Mouse (Mus musculus): ENCODE measurements around the gene Nemp1.

DNA sequence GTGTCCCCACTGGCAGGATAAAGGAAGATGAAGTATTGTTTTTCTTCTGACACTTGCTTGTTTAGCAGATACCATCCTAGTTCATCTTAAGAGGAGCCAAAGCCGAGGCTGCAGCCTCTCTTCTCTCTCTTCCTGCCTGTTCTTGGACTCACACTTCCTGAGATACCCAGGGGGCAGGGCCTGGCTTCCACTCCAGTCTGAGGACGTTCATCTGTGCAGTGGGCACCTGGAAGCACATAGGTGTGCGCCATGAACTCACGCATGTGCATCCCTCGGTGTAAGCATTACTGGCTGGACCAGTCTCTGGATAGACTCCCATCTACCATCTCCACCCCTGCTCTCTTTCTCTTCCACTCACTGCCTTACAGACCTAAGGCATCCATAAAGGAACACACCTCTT lies 26.3 kb upstream of the Nemp1 start:
- TF ChIP-seq CTCF (IDR thresholded peaks at IDR 0.05; ENCODE audit: borderline replicate concordance, control insufficient read depth, extremely low read depth, insufficient read depth, low read length, poor library complexity) (no peak), POLR2A (IDR thresholded peaks at IDR 0.05; ENCODE audit: control insufficient read depth, extremely low read depth, insufficient read depth, low read length, poor library complexity) (no peak)

Measured in thymus, adult 2 months (tissue).